Mouse (Mus musculus): ENCODE data around the gene Serpinb3d. TPM values are rescaled to one million over a fixed set of nuclear protein-coding genes. Genes with fewer than 3 reads are reported as not detected.

Serpinb3d gene
- total RNA-seq (2023): not detected

GRCm38 (mm10) chr1:107083406-107083805 lies at the start of gene Serpinb3d:
Gene Serpinb3d (minus strand): TSS chr1:107083506.

GRCm38 (mm10) chr1:107052203-107052602 lies 31.1 kb downstream of the Serpinb3d start, which contains the start of gene Serpinb3a:
Gene Serpinb3a (minus strand): TSS chr1:107052303.

Other genes with a start within 250 kb of the Serpinb3d start
- gene Serpinb5, start 222.3 kb downstream of the Serpinb3d start, total RNA-seq (2023): not detected
- gene Serpinb12, start 149.1 kb downstream of the Serpinb3d start, total RNA-seq (2023): under 1 TPM in 1 of 2 experiments, not detected in 1; 0.24 TPM
- not detected for gene Serpinb13, start 102.5 kb downstream of the Serpinb3d start, total RNA-seq (2023)
- gene Serpinb3a, start 31.2 kb downstream of the Serpinb3d start, total RNA-seq (2023): not detected
- gene Serpinb3b, start 194.9 kb upstream of the Serpinb3d start, total RNA-seq (2023): not detected
- gene Serpinb3c, start 194.9 kb upstream of the Serpinb3d start, total RNA-seq (2023): not detected